Mouse (Mus musculus): ENCODE data around the gene Pdzd8.

Gene Pdzd8

DNA sequence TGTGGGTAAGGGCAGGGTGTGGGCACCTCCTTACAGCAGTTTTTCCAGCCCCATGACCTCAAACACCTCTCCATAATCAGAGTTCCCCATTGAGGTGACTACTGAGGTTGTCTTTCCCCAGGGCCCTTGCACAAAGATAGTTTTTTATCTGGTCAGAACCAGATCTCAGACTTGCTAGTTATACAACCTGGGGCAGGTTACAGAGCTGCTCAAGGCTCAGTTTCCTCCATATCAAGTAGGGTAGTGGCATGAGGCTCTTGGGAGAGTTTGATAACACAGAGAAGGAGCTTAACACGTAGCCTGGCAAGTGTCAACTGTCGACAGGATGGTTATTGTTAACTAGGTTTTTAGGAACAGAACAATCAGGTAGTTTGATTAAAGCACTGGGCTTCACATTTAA lies 9.3 kb upstream of the Pdzd8 start:
- no peak for DNase-seq (ENCODE audit: low spot score in 2 of 2)

DNA sequence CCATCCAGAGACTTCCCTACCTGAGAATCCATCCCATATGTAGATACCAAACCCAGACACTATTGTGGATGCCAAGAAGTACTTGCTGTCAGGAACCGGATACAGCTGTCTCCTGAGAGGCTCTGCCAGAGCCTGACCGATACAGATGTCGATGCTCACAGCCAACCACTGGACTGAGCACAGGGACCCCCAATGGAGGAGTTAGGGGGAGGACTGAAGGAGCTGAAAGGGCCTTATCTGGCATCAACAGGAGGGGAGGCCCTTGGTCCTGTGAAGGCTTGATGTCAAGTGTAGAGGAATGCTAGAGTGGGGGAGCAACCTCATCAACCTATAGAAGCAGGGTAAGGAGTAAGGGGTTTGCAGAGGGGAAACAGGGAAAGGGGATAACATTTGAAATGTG lies 7.2 kb upstream of the Pdzd8 start:
- DNase-seq (ENCODE audit: low spot score in 2 of 2) = no peak

DNA sequence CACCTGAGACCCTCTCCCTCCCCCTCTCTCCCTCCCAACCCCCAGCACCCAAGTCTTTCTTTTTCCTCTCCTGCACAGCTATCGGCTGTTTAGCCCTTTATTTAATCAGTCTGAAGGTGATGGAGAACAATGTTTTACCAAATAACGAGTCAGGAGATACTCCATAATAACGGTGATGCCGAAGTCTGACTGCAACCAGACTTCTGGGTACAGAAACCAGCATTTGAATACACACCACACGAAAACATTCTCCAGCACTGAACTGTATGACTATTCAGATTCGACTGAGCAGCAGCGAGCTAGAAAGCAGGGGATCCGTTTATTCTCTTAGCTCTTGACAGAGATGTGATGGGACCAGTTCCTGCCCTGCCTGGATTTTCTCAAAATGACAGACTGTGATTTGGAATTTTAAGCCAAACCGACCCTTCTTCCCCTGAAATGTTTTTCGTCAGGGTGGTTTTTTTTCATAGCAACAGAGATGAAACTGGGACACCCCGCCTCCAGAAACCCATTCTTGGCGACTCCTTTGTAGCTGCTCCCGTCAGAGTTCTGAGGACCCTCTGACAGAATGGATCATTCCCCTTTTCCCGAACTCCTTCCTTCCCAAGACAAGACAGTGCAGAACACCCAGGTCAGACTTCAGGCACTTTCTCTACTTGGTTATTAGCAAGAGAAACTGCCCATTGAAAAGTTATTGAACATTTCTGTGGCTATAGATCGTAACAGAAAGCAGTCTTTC lies 5.7 kb upstream of the Pdzd8 start:
- no peak for DNase-seq (ENCODE audit: low spot score in 2 of 2)

GRCm38 (mm10) chr19:59350273-59350903 lies 4.8 kb upstream of the Pdzd8 start:
- no peak for DNase-seq (ENCODE audit: low spot score in 2 of 2)

- no peak for DNase-seq (ENCODE audit: low spot score in 2 of 2)
These were observed 3.9 kb upstream of the Pdzd8 start for GRCm38 (mm10) chr19:59349329-59349960.

DNA sequence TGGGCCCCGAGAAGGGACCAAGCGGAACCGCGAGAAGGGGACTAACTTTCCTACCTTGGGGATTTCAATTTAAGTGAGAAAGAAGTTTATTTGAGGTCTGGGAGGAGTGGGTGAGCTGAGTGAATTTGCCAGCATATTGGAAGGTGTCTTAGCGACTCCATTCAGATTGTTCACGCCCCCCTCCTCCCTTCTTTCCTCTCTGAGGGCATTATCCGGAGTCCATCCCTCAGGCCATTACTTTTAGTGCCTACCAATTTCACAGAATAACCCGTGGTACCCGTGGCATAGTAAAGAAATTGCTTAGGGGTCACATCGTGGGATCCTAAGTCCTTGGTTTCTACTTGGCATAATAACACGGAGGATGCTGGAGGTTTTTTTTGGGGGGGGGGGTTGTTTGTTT lies 745 bp upstream of the Pdzd8 start:
- DNase-seq (ENCODE audit: low spot score in 2 of 2) = no peak

DNA sequence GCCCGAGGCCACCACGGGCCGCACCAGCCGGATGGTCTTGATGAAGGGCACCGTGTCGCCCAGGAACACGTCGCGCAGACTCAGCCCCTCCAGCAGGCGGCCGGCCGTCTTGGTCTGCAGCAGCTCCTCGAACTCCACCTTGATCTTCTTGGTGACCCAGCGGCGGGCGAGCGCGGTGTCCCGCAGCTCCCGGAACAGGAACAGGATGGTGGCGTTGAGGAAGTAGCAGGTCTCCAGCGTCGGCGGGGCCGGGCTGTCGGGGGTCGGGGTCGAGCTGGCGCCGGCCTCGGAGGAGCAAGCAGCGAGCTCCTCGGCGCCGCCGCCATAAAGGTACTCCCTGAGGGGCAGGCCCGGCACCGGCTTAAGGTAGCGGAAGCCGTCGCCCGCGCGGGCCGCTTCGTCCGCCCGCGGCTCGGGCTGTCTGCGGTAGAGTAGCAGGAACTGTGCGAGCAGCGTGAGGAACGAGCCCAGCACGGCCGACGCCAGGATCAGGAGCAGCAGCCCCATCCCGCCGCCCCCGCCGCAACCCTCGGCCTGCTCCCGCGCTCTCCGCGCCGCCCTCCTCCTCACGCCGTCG lies 411 bp downstream of the Pdzd8 start:
- DNase-seq (ENCODE audit: low spot score in 2 of 2) = no peak

- peak in 1 of 2 experiments; percentile 15 for DNase-seq (ENCODE audit: low spot score in 2 of 2)
These were observed 1.3 kb downstream of the Pdzd8 start for GRCm38 (mm10) chr19:59344304-59344711.

- no peak for DNase-seq (ENCODE audit: low spot score in 2 of 2)
These were observed 2.6 kb downstream of the Pdzd8 start for GRCm38 (mm10) chr19:59342964-59343363.

- no peak for DNase-seq (ENCODE audit: low spot score in 2 of 2)
These were observed 5.7 kb downstream of the Pdzd8 start for GRCm38 (mm10) chr19:59339908-59340307.

DNA sequence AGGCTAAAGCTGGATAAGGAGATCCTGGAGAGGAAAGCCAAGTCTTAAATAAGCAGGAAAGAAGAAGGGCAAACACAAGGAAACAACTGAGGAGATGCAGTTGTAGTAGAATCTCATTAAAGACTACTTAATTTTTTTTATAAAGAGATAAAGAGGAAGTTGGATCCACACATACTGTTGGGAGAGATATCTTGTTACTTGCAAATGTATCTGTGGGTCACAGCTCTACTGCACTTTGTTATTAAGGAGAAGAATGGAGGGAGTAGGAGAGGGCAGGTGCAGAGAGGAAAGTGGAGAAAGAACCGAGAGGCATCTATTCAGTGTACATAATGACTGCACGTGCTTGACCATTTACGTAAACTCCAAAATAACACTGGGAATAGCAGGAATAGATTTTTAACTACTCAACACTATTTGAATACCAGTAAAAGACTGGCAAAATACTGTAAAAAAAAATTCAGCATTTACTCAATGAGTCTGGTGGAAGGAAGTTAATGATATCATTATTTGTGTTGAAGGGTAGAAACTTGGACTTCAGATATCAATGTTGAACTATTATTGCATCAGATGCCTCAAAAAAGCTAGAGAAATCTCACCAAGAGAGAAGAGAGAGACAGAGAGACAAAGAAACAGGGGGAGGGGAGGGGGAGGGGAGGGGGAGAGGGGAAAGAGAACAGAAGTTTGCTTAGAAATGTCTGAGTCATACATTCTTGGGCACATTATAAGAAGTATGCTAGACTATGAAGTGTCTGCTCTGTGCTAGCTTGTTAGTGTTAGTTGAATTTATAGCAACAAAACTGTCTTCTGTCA lies 7.5 kb downstream of the Pdzd8 start:
- DNase-seq (ENCODE audit: low spot score in 2 of 2) = no peak

DNA sequence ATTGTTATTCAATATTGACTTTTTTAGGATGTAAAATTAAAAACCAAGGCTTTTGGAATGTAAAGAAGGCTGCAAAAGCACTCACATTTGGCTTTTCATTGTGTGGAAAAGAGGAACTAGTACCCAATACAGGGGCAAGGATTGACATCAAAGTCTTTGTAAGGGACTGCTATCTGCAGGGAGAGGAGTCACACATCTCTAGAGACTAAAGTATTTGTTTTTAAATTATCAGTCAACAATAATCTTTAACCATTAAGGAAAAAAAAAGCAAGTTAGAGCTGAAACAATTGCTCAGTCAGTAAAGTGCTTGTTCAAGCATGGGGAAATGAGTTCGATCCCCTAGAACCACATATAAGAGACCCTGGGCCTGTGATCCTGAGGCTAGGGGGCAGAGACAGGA lies 8.9 kb downstream of the Pdzd8 start:
- DNase-seq (ENCODE audit: low spot score in 2 of 2) = no peak

GRCm38 (mm10) chr19:59330816-59331225 lies 14.8 kb downstream of the Pdzd8 start:
- DNase-seq (ENCODE audit: low spot score in 2 of 2) = no peak

GRCm38 (mm10) chr19:59321990-59322389 lies 23.6 kb downstream of the Pdzd8 start, which contains the start of gene Rps12-ps3:
Gene Rps12-ps3 (plus strand): TSS chr19:59322290.
- DNase-seq (ENCODE audit: low spot score in 2 of 2) = no peak

- peak in 1 of 2 experiments; percentile 37 for DNase-seq (ENCODE audit: low spot score in 2 of 2)
These were observed 29.0 kb downstream of the Pdzd8 start for GRCm38 (mm10) chr19:59316571-59316970.

- DNase-seq (ENCODE audit: low spot score in 2 of 2) = no peak
These were observed 30.3 kb downstream of the Pdzd8 start for GRCm38 (mm10) chr19:59315308-59315707.

GRCm38 (mm10) chr19:59292183-59292839 lies 53.3 kb downstream of the Pdzd8 start:
- peak; percentile 23 to 37 for DNase-seq (ENCODE audit: low spot score in 2 of 2)

DNA sequence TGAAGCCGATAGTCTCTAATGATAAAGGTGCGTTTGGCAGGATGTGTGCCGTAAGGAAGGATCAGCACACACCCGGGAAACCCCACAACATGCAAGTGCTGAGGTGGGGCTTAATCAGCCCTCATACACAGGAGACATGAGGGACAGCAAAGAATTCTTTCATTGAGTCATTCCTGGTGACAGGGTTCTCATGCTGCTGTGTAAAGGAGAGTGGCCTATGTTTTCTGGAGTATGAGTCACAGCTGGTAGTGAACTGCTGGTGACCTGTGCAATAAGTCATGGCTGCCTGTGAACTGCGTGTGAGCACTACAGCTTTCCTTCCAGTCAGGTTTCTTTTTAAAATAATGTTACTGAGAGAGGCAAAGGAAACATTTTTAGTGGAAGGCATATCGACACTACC lies 55.8 kb downstream of the Pdzd8 start:
- DNase-seq (ENCODE audit: low spot score in 2 of 2) = no peak

- no peak for DNase-seq (ENCODE audit: low spot score in 2 of 2)
These were observed 56.5 kb downstream of the Pdzd8 start for GRCm38 (mm10) chr19:59289042-59289441.

DNA sequence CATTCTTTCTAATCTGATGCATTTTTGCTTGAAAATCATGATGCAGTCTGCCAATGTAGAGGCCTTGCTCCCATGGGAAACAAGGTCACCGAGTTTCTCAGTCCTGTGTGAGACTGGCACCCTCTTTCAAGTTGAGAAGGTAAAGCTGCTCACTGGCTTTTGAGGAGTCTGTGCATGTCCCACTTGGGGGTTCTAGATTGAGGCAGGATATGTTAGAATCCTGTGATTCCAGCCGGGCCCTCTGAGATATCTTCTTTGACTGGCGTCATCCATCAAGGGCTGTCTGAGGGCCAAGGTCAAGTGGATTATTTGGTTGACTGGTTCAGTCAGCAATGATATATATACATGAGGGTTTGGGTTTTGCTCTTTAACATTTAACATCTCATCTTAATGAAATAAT lies 63.6 kb downstream of the Pdzd8 start:
- no peak for DNase-seq (ENCODE audit: low spot score in 2 of 2)

- DNase-seq (ENCODE audit: low spot score in 2 of 2) = no peak
These were observed 64.7 kb downstream of the Pdzd8 start for GRCm38 (mm10) chr19:59280841-59281240.

Data from frontal cortex, postnatal 36 days (tissue).